Mouse (Mus musculus) G1E-ER4 (cell line): ENCODE results near the gene Nod1. TPM values are rescaled to one million over a fixed set of nuclear protein-coding genes. Genes with fewer than 3 reads are reported as not detected.

ENCODE experiments used
- GATA1 ChIP-seq: IDR thresholded peaks from one replicate; pipeline ENCODE4 v1.8.0; 2012; ENCODE audit warnings: low read length, inconsistent platforms
- polyA plus RNA-seq: library from polyadenylated mRNA; stranded (reverse); fragments of >175 nt; gene quantifications from 2 replicates; pipeline ENCODE4 v1.2.3, GENCODE M21; 2012

Nod1 gene
- polyA plus RNA-seq, 1 experiment: not detected

DNA sequence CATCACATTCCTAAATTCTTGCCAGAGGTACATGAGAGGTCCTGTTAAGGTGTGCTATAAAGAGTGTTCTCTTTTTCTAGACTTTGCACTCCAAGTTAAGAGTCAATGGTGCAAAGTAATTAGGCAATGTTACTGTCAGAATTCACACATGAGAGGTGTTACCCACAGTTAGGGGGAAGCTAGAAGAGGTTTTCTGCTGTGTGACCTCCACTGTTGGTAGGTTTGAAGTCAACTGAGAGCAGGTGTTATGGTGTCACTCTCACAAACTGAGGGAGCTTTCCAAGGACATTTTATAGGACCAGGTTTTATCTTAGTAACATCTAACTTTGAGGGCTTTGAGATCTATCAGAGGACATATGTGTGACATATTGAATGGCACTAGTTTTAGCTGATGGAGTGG, 16.5 kb downstream of the Nod1 start:
- no peak for TF ChIP-seq GATA1

DNA sequence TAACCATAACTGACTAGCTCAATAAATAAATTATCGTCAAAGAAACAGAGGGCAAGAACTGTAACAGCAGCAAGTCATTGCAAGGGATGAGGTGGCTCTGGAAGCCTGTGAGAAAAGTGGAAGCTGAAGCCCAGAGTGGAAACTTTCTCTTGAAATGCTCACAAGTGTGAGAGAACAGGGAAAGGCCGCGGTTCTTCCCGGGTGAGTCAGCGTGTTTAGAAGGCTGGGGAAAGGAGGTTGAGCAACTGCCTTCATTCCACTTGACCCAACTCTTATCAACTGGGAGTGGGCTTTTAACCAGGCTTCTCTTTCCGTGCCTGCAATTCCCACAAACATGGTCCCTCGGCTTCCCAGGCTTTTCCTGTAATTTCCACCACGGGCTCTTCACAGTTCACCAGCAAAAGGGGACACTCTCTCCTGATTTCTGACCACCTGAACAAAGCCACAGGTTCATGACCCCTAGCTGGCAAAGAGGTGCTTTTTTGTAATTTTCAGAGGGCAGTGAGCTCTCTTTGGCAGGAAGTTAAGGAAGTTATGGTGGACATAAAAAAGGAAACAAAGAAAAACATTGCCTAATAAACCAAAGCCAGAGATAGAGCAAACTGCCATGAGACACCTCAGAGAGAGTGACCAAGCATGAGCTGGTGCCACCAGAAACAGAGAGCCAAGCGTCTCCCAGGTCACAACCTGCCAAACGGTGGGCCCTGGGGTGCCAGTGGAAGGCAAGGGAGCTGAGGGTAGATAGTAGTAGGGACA, 17.6 kb downstream of the Nod1 start:
- no peak for TF ChIP-seq GATA1

DNA sequence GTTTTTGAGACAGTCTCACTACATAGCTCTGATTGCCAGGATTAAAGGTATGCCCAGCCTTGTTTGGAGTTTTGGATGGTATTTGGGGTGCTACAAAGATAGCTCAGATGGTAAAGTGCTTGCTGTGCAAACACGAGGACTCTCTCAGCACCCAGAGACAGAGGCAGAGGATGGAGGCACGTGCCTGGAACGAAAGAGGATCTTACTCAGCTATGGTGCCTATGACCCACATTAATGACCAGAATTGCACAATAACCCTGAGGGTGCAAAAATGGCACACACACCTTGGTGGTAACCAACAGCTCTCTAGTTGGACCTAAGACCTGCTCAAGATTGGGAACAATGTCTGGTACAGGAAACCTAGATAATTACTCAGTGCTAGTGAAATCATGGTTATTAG, 19.9 kb downstream of the Nod1 start:
- no peak for TF ChIP-seq GATA1

DNA sequence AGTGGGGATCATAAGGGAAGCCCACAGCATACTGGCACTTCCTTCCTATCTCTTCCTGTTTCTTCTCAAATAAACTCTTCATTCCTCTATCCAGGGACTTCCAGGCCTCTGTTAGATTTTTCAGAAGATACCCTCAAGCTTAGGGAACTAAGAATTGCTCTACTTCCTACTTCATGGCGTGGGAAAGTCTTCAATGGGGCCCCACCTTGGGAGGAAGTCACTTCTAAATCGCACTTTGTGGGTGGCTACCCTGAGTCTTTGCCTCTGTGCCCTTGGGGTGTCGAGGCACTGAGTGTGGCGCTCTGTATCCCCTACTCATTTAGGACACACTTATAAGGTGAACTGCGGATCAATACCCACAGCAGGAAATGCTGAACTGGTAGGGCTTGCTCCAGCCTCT, 23.7 kb downstream of the Nod1 start:
- TF ChIP-seq GATA1: no peak

DNA sequence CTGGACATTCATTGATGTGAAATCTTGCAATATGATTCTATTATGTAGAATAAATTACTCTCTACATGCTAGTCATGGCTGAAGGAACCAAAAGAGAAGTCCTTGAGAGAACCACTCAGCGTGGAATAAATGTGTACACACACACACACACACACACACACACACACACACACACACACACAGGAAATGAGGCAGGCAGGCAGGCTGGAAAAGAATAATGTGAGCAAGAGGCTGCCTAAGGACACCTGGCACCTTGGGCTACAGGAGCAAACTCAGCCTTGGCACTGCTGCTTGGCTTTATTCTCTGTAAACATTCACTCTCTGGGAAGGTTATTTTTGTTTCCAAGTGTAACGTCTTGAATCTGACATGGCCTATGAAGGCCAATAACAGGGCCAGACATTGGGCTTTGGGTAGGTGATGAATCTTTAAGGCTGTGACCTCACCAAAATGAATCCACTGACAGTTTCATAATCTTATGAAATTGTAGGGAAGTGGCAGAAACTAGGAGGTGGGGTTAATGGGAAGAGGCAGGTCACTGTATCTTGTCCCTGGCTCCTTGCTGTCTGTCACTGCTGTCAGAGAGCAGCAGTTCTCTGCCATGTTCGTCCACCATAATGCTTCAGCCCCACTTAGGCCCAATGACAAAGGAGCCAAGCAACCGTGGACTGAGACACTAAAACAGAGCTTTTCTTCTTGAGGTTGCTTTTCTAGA, 26.0 kb downstream of the Nod1 start:
- TF ChIP-seq GATA1: no peak

DNA sequence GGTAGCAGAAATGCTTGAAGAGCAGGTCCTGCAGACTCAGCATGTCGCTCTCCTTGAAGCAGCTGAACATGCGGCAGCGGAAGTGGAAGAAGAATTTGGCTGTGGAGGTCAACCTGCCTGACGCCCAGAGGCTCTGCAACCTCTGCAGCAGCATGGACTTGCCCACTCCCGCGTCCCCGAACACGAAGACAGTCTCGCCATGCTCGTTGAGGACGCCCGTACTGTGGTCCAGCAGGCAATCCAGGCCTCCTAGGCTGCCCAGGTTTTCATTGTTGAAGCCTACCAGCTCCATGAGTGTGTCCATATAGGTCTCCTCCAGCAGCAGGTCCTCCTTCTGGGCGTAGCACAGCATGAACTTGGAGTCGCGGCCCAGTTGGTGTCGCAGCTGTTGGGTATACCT, 27.9 kb downstream of the Nod1 start:
- no peak for TF ChIP-seq GATA1

DNA sequence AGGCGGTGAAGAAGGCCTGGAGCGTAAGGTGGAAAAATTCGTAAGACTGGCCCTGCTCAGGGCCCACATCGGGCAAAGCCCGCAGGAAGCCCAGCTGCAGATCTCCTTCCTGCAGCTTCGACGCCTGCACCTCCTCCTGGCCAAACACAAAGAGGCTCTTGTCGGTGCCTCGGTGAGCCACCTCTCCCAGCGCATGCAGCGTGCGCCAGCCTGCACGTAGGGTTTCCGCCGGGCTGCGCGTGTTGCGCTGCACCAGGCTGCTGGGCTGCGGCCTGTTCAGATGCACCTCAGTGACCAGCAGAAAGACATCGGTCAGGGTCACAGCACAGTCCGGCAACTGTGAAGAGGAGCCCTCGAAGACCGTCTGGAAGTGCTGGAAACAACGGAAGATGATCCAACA, 28.7 kb downstream of the Nod1 start:
- TF ChIP-seq GATA1: no peak

DNA sequence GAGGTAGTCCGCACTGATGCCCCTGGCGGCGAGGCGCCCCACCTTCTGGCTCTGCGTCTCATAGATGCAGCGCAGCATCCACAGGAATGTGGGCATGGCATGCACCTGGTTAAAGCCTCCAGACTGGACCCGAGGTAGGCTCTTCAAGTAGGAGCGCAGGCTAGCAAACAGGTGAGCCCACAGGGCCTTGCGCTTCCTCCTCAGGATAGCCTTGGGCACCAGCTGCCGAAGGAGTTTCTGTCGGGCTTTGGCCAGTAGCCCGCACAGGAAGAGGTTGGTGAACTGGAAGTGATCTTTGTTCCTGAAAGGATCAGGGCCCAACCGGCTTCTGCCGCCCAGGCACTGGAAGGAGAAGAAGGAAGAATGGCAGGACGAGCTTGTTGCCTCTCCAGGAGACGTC, 29.1 kb downstream of the Nod1 start:
- no peak for TF ChIP-seq GATA1

DNA sequence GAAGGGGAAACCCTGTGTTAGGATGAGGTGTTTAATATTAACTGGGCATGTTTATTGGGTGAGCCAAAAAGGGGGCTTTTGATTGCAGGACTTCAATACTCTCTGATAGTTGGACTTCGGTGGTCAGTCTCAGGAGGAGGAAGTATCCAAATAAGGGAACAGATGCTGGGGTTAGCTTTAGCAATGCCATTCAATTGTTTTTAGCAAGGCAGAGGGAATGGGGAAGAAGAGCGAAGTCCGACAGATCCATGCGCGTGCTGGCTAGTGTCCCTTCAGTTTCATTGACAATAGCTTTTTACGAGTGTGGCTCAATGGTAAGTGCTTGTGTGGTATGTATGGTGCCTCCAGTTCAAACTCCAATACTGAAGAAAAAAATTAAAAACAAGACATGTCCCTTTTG, 31.3 kb downstream of the Nod1 start:
- TF ChIP-seq GATA1: no peak

DNA sequence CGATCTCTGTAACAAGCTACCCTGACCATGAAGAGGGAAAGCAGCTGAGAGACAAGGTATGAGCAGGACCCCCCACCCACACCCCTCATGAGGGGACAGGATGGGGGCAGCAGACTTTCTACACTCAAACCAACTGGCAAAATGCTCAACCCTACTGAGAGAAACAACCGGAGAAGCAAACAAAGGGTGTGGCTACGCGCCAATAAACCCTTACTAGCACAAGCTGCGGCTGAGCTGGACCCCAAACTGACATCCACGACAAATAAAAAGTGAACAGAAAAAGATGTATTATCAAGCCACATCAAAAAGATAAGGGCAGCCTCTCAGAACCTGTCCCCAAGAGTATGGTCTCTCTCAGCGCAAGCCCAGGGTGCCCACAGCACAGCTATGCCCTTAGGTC, 32.3 kb downstream of the Nod1 start:
- TF ChIP-seq GATA1: no peak

DNA sequence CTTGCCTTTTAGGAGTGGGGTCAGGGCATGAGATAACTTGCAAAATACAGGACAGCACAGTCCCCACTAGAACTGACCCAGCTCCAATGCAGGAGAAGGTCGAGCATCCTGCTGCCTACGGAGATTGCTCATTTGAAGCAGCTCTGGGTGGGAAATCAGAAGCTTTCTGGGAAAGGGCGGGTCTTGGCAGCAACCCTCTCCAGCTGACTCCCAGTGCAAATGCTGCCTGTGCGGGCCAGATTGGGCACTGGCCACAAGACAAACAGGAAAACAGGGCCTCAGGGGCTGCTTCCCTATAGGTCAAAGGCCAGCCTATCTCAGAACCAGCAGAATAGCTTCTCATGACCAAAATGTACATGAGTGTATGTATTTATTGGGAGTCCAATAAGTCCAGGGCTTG, 32.8 kb downstream of the Nod1 start:
- no peak for TF ChIP-seq GATA1

DNA sequence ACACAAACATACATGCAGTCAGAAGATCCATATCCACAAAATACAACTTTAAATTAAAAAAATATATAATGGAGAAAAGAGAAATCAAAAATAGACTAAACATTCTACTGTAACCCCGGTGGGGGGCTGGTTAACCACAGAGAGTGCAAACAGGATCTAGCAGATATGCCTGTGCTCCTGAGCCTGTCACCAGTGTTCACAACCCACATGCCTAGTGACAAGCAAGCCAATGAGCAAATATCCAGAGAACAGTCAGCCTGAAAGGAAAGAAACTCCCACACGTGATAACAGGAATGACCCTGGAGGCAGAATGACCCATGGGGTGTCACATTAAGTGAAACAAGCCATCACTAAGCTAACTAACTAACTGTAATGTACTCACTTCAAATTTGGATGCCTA, 35.9 kb downstream of the Nod1 start:
- no peak for TF ChIP-seq GATA1

DNA sequence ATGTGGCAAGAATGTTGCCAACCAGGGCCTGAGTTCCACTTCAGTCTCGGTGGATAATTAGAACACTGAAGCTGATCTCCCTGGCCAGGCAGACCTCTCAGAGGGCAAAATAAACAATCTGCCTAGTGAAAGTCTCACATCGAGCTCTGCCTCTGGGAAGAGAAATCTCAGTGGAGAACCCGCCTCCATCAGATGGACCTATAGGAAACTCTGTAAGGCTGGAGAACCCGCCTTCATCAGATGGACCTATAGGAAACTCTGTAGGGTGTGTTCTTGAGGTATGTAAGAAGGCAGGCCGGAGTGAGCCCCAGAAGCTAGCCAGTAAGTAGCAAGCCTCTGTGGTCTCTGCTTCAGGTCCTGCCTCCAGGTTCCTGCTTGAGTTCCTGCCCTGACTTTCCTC, 37.5 kb downstream of the Nod1 start:
- no peak for TF ChIP-seq GATA1

DNA sequence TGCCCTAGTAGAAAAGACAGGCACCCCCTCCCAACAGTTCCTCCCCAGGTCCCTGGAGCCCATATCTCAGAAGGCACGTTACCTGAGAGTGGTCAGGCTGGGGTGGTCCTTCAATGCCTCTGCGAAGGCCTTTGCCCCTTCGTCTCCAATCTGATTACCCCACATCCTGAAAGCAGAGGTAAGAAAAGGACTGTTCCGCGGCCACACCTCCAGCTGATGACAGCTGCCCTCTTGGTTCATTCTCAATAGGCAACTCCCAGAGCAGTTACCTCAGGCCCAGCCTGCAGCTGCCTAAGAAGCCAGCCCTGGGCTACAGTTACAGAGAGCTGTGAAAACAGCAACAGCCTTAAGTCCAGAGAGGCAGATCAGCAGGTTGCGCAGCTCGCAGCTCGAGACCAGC, 38.1 kb downstream of the Nod1 start:
- no peak for TF ChIP-seq GATA1

DNA sequence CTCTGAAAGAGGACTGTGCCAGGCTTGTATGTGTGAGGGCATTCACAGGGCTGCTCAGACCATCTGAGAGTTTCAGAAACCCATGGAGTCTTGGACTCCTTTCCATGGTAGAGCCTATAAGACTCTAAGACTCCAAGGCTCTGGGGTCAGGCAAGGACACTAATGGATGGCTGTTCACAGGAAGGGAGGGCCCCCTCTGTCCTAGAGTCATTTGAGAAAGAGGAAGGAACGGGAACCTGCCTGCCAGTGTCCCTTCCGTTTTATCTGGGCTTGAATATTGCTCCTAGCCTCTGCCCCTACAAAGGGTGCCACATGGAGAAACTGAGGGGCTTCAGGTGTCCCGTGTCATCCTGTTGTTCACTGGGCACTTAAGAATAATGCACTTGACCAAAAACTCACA, 38.5 kb downstream of the Nod1 start:
- TF ChIP-seq GATA1: no peak

DNA sequence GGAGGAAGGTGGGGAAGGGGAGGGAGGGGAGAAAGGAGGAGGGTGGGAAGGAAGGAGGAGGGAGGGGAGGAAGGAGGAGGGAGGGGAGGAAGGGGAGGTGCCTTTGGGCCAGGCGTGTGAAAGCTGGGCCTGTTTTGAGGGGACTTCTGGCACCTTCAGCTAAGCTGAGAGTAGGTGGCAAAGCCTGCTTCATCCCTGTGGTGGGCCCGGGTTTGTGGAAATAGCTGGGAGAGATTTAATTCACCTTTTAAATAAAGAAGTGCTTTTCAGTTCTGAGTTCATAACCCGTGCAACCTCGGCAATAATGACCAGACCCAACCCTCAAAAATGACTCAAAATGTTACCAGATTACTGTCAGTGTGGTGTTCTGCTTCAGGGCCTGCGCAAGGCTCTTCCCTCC, 39.2 kb downstream of the Nod1 start:
- no peak for TF ChIP-seq GATA1

DNA sequence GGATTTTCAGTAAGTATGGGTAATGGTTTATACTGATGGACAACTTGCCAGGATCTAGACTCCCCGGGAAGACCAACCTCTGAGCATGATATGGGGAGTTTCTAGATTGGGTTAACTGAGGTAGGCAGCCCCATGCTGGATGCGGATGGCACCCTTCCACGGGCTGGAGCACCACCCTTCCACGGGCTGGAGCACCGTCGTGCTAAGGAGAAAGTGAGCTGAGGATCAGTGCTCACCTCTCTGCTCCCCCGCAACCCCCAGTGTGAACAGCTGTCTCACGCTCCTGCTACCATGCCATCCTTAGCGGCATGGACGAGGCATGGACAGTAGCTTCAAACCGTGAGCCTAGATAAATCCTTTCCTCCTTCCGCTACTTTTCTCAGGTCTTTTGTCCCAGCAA, 39.9 kb downstream of the Nod1 start:
- TF ChIP-seq GATA1: no peak
